Mouse (Mus musculus) forebrain, embryonic 12.5 days (tissue): ENCODE results near the gene Tor4a. TPM values are rescaled to one million over a fixed set of nuclear protein-coding genes. Genes with fewer than 3 reads are reported as not detected.
A peak's percentile ranks its signal among the peaks of the same experiment; 100 is the strongest.

ENCODE experiments used
- ATAC-seq: fragments of 200-750 bp; cut with Nextera tagmentation; 2 replicates; pipeline ENCODE4 v1.8.0; 2017; ENCODE audit warnings: moderate TSS enrichment; ENCODE audit not compliant: low FRiP score
- H3K27ac ChIP-seq: fragments of 300-500 bp; sonication (generic); 2 replicates; pipeline ENCODE4 v1.5.1; 2016; ENCODE audit warnings: mild to moderate bottlenecking
- H3K27me3 ChIP-seq: fragments of 300-500 bp; sonication (generic); 2 replicates; pipeline ENCODE4 v1.6.1; 2016; ENCODE audit warnings: mild to moderate bottlenecking
- H3K36me3 ChIP-seq: fragments of 300-500 bp; sonication (generic); replicated peaks from 2 replicates; pipeline ENCODE4 v1.6.1; 2016; ENCODE audit warnings: mild to moderate bottlenecking
- H3K4me1 ChIP-seq: fragments of 300-500 bp; sonication (generic); 2 replicates; pipeline ENCODE4 v1.6.1; 2016
- H3K4me2 ChIP-seq: fragments of 300-500 bp; sonication (generic); 2 replicates; pipeline ENCODE4 v1.6.1; 2016; ENCODE audit warnings: mild to moderate bottlenecking, moderate library complexity
- H3K4me3 ChIP-seq: fragments of 300-500 bp; sonication (generic); replicated peaks from 2 replicates; pipeline ENCODE4 v1.5.1; 2016; ENCODE audit warnings: mild to moderate bottlenecking
- H3K9ac ChIP-seq: fragments of 300-500 bp; sonication (generic); 2 replicates; pipeline ENCODE4 v1.6.1; 2016; ENCODE audit warnings: mild to moderate bottlenecking
- H3K9me3 ChIP-seq: fragments of 300-500 bp; sonication (generic); 2 replicates; pipeline ENCODE4 v1.6.1; 2016
- WGBS: fragments of 180-500 bp; shearing (Covaris S2); methylation state at CpG from one replicate; pipeline ENCODE4 v1.1.7; 2016; 5-methylcytosine and 5-hydroxymethylcytosine counted together
- polyA plus RNA-seq: library from polyadenylated mRNA; unstranded; fragments of >200 nt; fragmentation: Nextera tagmentation; extraction: Ambion mirVana; gene quantifications from 2 replicates; pipeline ENCODE4 v1.2.1, GENCODE M21; 2016

The Tor4a gene
- polyA plus RNA-seq, 1 experiment from 2014 or later: 1.0 TPM

- Histone ChIP-seq H3K4me3 (no peak within 1 kb of the TSS), H3K9ac (no peak within 1 kb of the TSS), H3K9me3 (no peaks in the 10 kb centered on the region), H3K4me2 (no peak within 1 kb of the TSS), H3K36me3 (no peaks in the 10 kb centered on the region), H3K27ac (no peak within 1 kb of the TSS), H3K27me3 (peaks cover 51% of the 10 kb centered on the region), H3K4me1 (peaks cover 2% of the 10 kb centered on the region; the same call in 1 of the 2 replicates)
- 84% methylated on average over 3 of the region's 3 CpGs for WGBS
- ATAC-seq: no peak
These were observed 37.4 kb upstream of the Tor4a start, which contains the start of gene Slc34a3 for GRCm38 (mm10) chr2:25234050-25234449. Slc34a3 (minus strand) TSS chr2:25234364.

- Histone ChIP-seq H3K27ac (no peak overlapping the region), H3K4me3 (no peak overlapping the region), H3K27me3 (peaks cover 49% of the 10 kb centered on the region), H3K4me1 (peaks cover 6% of the 10 kb centered on the region; the same call in 1 of the 2 replicates), H3K4me2 (no peak overlapping the region), H3K36me3 (no peaks in the 10 kb centered on the region), H3K9me3 (no peaks in the 10 kb centered on the region), H3K9ac (no peak overlapping the region)
- no peak for ATAC-seq
- 87% methylated on average over 4 of the region's 4 CpGs for WGBS
These were observed 36.7 kb upstream of the Tor4a start for GRCm38 (mm10) chr2:25233421-25233820.

- Histone ChIP-seq H3K4me2 (no peak overlapping the region), H3K4me1 (peaks cover 6% of the 10 kb centered on the region), H3K36me3 (no peaks in the 10 kb centered on the region), H3K27me3 (peaks cover 37% of the 10 kb centered on the region), H3K9me3 (no peaks in the 10 kb centered on the region), H3K4me3 (no peak overlapping the region), H3K9ac (no peak overlapping the region), H3K27ac (no peak overlapping the region)
- ATAC-seq: no peak
- 56% methylated on average over 12 of the region's 12 CpGs for WGBS
These were observed 34.4 kb upstream of the Tor4a start for GRCm38 (mm10) chr2:25231038-25231437.

GRCm38 (mm10) chr2:25230581-25230980 is 33.9 kb upstream of the Tor4a start:
- no peak for ATAC-seq
- Histone ChIP-seq H3K4me3 (no peak overlapping the region), H3K36me3 (no peaks in the 10 kb centered on the region), H3K27me3 (peaks cover 33% of the 10 kb centered on the region), H3K9ac (no peak overlapping the region), H3K27ac (no peak overlapping the region), H3K4me2 (no peak overlapping the region), H3K4me1 (peaks cover 10% of the 10 kb centered on the region), H3K9me3 (no peaks in the 10 kb centered on the region)
- 90% methylated on average over 7 of the region's 7 CpGs for WGBS

GRCm38 (mm10) chr2:25229582-25229981 is 32.9 kb upstream of the Tor4a start:
- Histone ChIP-seq H3K4me2 (no peak overlapping the region), H3K4me1 (peaks cover 14% of the 10 kb centered on the region), H3K27me3 (peaks cover 23% of the 10 kb centered on the region), H3K27ac (no peak overlapping the region), H3K4me3 (no peak overlapping the region), H3K36me3 (no peaks in the 10 kb centered on the region), H3K9me3 (no peaks in the 10 kb centered on the region), H3K9ac (no peak overlapping the region)
- no peak for ATAC-seq
- WGBS: 89% methylated on average over 5 of the region's 5 CpGs

- Histone ChIP-seq H3K4me3 (no peak overlapping the region), H3K27ac (peak overlapping the region; percentile 65; the same call in 1 of the 2 replicates), H3K9me3 (no peaks in the 10 kb centered on the region), H3K27me3 (peaks cover 22% of the 10 kb centered on the region), H3K4me2 (peak overlapping the region; percentile 8; the same call in 1 of the 2 replicates), H3K36me3 (no peaks in the 10 kb centered on the region), H3K4me1 (peaks cover 14% of the 10 kb centered on the region), H3K9ac (peak overlapping the region; percentile 12; the same call in 1 of the 2 replicates)
- WGBS: 74% methylated on average over 6 of the region's 6 CpGs
- no peak for ATAC-seq
These were observed 32.4 kb upstream of the Tor4a start for GRCm38 (mm10) chr2:25228995-25229530.

- no peaks in the 10 kb centered on the region for H3K36me3 ChIP-seq
- peak overlapping the region; percentile 65; the same call in 1 of the 2 replicates for H3K27ac ChIP-seq
- ATAC-seq: no peak
- no peaks in the 10 kb centered on the region for H3K9me3 ChIP-seq
- H3K4me2 ChIP-seq: peak overlapping the region; percentile 35
- peak overlapping the region; percentile 19 for H3K4me3 ChIP-seq
- 0% methylated on average over 7 of the region's 7 CpGs for WGBS
- peaks cover 22% of the 10 kb centered on the region for H3K27me3 ChIP-seq
- peaks cover 18% of the 10 kb centered on the region for H3K4me1 ChIP-seq
- no peak overlapping the region for H3K9ac ChIP-seq
These were observed 31.8 kb upstream of the Tor4a start for GRCm38 (mm10) chr2:25228431-25228889.

GRCm38 (mm10) chr2:25227406-25227805 is 30.7 kb upstream of the Tor4a start:
- Histone ChIP-seq H3K9ac (no peak overlapping the region), H3K36me3 (no peaks in the 10 kb centered on the region), H3K4me1 (peaks cover 22% of the 10 kb centered on the region), H3K27ac (no peak overlapping the region), H3K27me3 (peaks cover 17% of the 10 kb centered on the region), H3K4me3 (no peak overlapping the region), H3K9me3 (no peaks in the 10 kb centered on the region), H3K4me2 (no peak overlapping the region)
- 90% methylated on average over 4 of the region's 4 CpGs for WGBS
- ATAC-seq: no peak

GRCm38 (mm10) chr2:25226864-25227263 is 30.2 kb upstream of the Tor4a start:
- Histone ChIP-seq H3K36me3 (peaks cover 5% of the 10 kb centered on the region), H3K27ac (no peak overlapping the region), H3K9me3 (no peaks in the 10 kb centered on the region), H3K4me3 (no peak overlapping the region), H3K4me2 (no peak overlapping the region), H3K9ac (no peak overlapping the region), H3K27me3 (peaks cover 12% of the 10 kb centered on the region), H3K4me1 (peaks cover 22% of the 10 kb centered on the region)
- 88% methylated on average over 5 of the region's 5 CpGs for WGBS
- ATAC-seq: no peak

- Histone ChIP-seq H3K36me3 (peaks cover 13% of the 10 kb centered on the region), H3K4me2 (peak overlapping the region; percentile 56), H3K27me3 (peaks cover 8% of the 10 kb centered on the region; the same call in 1 of the 2 replicates), H3K9ac (peak overlapping the region; percentile 66; the same call in 1 of the 2 replicates), H3K9me3 (no peaks in the 10 kb centered on the region), H3K4me1 (peaks cover 22% of the 10 kb centered on the region), H3K4me3 (peak overlapping the region; percentile 90; the same call in 1 of the 2 replicates), H3K27ac (peak overlapping the region; percentile 99)
- ATAC-seq: no peak
- WGBS: 75% methylated on average over 8 of the region's 8 CpGs
These were observed 29.2 kb upstream of the Tor4a start for GRCm38 (mm10) chr2:25225811-25226379.

GRCm38 (mm10) chr2:25224766-25225752 is 28.4 kb upstream of the Tor4a start:
- Histone ChIP-seq H3K4me3 (peak overlapping the region; percentile 90), H3K4me2 (peak overlapping the region; percentile 56), H3K9me3 (no peaks in the 10 kb centered on the region), H3K27ac (peak overlapping the region; percentile 99), H3K9ac (peak overlapping the region; percentile 66), H3K4me1 (peaks cover 22% of the 10 kb centered on the region), H3K27me3 (peaks cover 8% of the 10 kb centered on the region; the same call in 1 of the 2 replicates), H3K36me3 (peaks cover 13% of the 10 kb centered on the region)
- WGBS: 2% methylated on average over 39 of the region's 41 CpGs
- ATAC-seq: peak; percentile 98

- peaks cover 6% of the 10 kb centered on the region; the same call in 1 of the 2 replicates for H3K27me3 ChIP-seq
- ATAC-seq: no peak
These were observed 27.7 kb upstream of the Tor4a start, which contains the start of gene Tubb4b for GRCm38 (mm10) chr2:25224492-25224765. Tubb4b (minus strand) TSS chr2:25224702.

More at GRCm38 (mm10) chr2:25224492-25224765, 27.7 kb upstream of the Tor4a start, which contains the start of gene Tubb4b:
- no peaks in the 10 kb centered on the region for H3K9me3 ChIP-seq
- H3K9ac ChIP-seq: peak within 1 kb of the TSS; percentile 84
- peak within 1 kb of the TSS; percentile 90 for H3K4me3 ChIP-seq
- peaks cover 13% of the 10 kb centered on the region for H3K36me3 ChIP-seq
- H3K4me1 ChIP-seq: peaks cover 22% of the 10 kb centered on the region
- under 1% methylated on average over 17 of the region's 17 CpGs for WGBS
- H3K4me2 ChIP-seq: peak within 1 kb of the TSS; percentile 93
- peak within 1 kb of the TSS; percentile 99 for H3K27ac ChIP-seq
